Mouse (Mus musculus): Measurements from ENCODE around the gene Rad51b.

DNA sequence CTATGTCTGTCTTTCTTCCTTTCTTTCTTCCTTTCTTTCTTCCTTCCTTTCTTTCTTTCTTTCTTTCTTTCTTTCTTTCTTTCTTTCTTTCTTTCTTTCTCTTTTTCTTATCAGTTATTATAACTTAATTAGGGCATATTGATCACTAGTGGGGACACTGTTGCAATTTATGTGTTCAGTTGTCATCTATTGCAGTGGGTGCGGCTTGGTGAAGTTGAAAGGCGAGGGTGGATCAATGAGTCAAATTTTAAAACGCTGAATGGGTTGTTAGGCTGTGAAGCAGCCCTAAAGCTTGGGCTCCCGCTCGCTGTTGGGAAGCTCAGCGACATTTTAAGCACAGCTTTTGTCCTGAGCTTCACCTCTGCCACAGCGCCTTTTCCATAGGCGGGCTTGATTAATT is 139.0 kb downstream of the Rad51b start:
- no peak for TF ChIP-seq CTCF (conservative IDR thresholded peaks at IDR 0.05 in 1 of 2, IDR thresholded peaks at IDR 0.05 in 1 of 2; ENCODE audit: low read depth in 2 of 2, low read length in 2 of 2)
- no peak for TF ChIP-seq BHLHE40 (IDR thresholded peaks at IDR 0.05; ENCODE audit: low read depth, low read length)
- no peak for TF ChIP-seq CHD2 (IDR thresholded peaks at IDR 0.05; ENCODE audit: low read length)
- no peak for TF ChIP-seq JUN (IDR thresholded peaks at IDR 0.05; ENCODE audit: insufficient read depth, low read depth, low read length)
- no peak for TF ChIP-seq E2F4 (IDR thresholded peaks at IDR 0.05; ENCODE audit: insufficient replicate concordance, low read depth, low read length)
- no peak for TF ChIP-seq SMC3 (IDR thresholded peaks at IDR 0.05; ENCODE audit: low read depth, low read length)
- TF ChIP-seq ZC3H11A (IDR thresholded peaks at IDR 0.05; ENCODE audit: low read depth, low read length), result no peak
- no peak for TF ChIP-seq JUND (conservative IDR thresholded peaks at IDR 0.05; ENCODE audit: low read depth, low read length)
- TF ChIP-seq POLR2A (IDR thresholded peaks at IDR 0.05; ENCODE audit: low read depth, low read length), result no peak
